Mouse (Mus musculus) hindbrain, embryonic 11.5 days (tissue): ENCODE measurements around the gene Pkd1l3. TPM values are rescaled to one million over a fixed set of nuclear protein-coding genes. Genes with fewer than 3 reads are reported as not detected.
A peak's percentile ranks its signal among the peaks of the same experiment; 100 is the strongest.

Experiments used
- ATAC-seq: fragments of 200-750 bp; cut with Nextera tagmentation; 2 replicates; pipeline ENCODE4 v1.8.0; 2017; ENCODE audit warnings: mild to moderate bottlenecking, moderate TSS enrichment, moderate library complexity; ENCODE audit not compliant: low FRiP score
- DNase-seq: peaks from one replicate; pipeline ENCODE4 v3.0.0-alpha.2; 2015; ENCODE audit warnings: low spot score
- H3K27ac ChIP-seq: fragments of 300-500 bp; sonication (generic); 2 replicates; pipeline ENCODE4 v1.5.1; 2014; ENCODE audit warnings: mild to moderate bottlenecking, low read depth, low read length
- H3K27me3 ChIP-seq: fragments of 300-500 bp; sonication (generic); 2 replicates; pipeline ENCODE4 v1.6.1; 2014; ENCODE audit warnings: mild to moderate bottlenecking, low read length, moderate library complexity, mixed read lengths; ENCODE audit not compliant: control insufficient read depth, insufficient read depth
- H3K36me3 ChIP-seq: fragments of 300-500 bp; sonication (generic); 2 replicates; pipeline ENCODE4 v1.6.1; 2014; ENCODE audit warnings: mild to moderate bottlenecking, low read length, moderate library complexity, mixed read lengths; ENCODE audit not compliant: control insufficient read depth, insufficient read depth
- H3K4me1 ChIP-seq: fragments of 300-500 bp; sonication (generic); replicated peaks from 2 replicates; pipeline ENCODE4 v1.6.1; 2014; ENCODE audit warnings: low read length, mixed read lengths; ENCODE audit not compliant: control insufficient read depth, insufficient read depth
- H3K4me2 ChIP-seq: fragments of 300-500 bp; sonication (generic); replicated peaks from 2 replicates; pipeline ENCODE4 v1.6.1; 2014; ENCODE audit warnings: mild to moderate bottlenecking, low read depth, low read length
- H3K4me3 ChIP-seq: fragments of 300-500 bp; sonication (generic); 2 replicates; pipeline ENCODE4 v1.5.1; 2014; ENCODE audit warnings: low read depth, low read length
- H3K9ac ChIP-seq: fragments of 300-500 bp; sonication (generic); 2 replicates; pipeline ENCODE4 v1.6.1; 2014; ENCODE audit warnings: low read depth, low read length
- H3K9me3 ChIP-seq: fragments of 300-500 bp; sonication (generic); 2 replicates; pipeline ENCODE4 v1.6.1; 2016; ENCODE audit warnings: low read length; ENCODE audit not compliant: control insufficient read depth
- WGBS: fragments of 180-500 bp; shearing (Covaris S2); extraction: QIAGEN DNeasy Blood & Tissue Kit; methylation state at CpG from one replicate; pipeline ENCODE4 v1.1.7; 2014; 5-methylcytosine and 5-hydroxymethylcytosine counted together
- polyA plus RNA-seq: library from polyadenylated mRNA; unstranded; fragments of >200 nt; fragmentation: Nextera tagmentation; extraction: Ambion mirVana; gene quantifications from 2 replicates; pipeline ENCODE4 v1.2.1, GENCODE M21; 2014

Gene Pkd1l3
- polyA plus RNA-seq, result 0.27 and 0.69 TPM in 2 replicates

DNA sequence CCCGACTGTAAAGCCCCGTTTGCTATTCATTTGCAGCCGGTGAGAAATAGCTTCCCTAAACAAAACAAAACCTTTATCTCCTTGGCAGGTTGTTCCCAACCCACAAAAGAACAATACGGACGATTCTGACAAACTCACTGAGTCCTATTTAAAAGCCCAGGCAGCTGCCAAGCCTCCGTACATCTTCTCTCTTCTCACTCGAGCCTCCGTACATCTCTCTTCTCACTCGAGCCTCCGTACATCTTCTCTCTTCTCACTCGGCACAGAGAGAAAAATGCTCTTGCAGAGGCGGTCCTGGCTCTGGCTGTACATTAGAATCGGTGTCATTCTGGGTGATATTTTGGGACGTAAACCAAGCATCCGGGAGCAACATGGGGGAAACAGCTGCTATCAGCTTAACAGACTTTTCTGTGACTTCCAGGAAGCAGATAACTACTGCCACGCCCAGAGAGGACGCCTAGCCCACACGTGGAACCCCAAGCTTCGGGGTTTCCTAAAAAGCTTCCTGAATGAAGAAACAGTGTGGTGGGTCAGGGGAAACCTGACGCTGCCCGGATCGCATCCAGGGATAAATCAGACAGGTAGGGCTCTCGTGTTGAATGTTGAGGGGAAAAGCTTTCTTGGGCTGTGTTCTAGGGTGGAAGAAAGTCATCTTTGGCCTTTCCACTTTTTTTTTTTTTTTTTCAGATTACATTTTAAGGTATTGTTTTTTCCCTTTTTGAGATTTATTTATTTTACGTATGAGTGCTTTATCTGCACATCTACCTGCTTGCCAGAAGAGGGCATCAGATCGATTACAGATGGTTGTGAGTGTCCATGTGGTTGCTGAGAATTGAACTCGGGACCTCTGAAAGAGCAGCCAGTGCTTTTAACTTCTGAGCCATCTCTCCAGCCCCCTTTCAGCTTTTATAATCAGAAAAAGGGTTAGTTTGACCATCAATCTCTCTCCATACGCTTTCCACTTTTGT, at the start of gene Pkd1l3:
Gene Pkd1l3 (plus strand): TSS at position 275 of the 968 bp plus-strand sequence.
- Histone ChIP-seq H3K4me2 (no peak within 1 kb of the TSS), H3K27ac (no peak within 1 kb of the TSS), H3K4me3 (no peak within 1 kb of the TSS), H3K4me1 (no peaks in the 10 kb centered on the region), H3K9ac (no peak within 1 kb of the TSS), H3K36me3 (no peaks in the 10 kb centered on the region), H3K27me3 (no peaks in the 10 kb centered on the region), H3K9me3 (no peaks in the 10 kb centered on the region)
- WGBS, result 59% methylated on average over 27 of the region's 27 CpGs
- ATAC-seq (no peak), DNase-seq (no peak)

DNA sequence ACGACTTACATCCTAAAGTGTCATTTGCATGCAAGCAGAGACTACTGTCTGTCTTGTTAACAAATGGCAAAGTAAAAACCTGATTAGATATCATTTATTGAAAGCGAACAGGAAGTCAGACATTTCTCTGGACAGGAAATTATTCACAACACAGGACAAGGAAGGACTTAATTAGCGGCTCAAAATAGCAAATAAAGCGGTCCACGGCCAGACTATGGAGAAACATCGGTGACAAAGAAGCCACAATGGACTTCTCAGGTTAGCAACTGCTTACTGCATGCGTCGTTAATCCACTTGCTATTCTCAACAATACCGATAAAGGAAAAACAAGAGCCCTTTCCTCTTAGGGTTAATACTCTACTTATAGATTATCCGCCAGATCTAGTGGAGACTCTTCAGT, 49.6 kb upstream of the Pkd1l3 start:
- WGBS, result 8% methylated on average over 10 of the region's 10 CpGs

DNA sequence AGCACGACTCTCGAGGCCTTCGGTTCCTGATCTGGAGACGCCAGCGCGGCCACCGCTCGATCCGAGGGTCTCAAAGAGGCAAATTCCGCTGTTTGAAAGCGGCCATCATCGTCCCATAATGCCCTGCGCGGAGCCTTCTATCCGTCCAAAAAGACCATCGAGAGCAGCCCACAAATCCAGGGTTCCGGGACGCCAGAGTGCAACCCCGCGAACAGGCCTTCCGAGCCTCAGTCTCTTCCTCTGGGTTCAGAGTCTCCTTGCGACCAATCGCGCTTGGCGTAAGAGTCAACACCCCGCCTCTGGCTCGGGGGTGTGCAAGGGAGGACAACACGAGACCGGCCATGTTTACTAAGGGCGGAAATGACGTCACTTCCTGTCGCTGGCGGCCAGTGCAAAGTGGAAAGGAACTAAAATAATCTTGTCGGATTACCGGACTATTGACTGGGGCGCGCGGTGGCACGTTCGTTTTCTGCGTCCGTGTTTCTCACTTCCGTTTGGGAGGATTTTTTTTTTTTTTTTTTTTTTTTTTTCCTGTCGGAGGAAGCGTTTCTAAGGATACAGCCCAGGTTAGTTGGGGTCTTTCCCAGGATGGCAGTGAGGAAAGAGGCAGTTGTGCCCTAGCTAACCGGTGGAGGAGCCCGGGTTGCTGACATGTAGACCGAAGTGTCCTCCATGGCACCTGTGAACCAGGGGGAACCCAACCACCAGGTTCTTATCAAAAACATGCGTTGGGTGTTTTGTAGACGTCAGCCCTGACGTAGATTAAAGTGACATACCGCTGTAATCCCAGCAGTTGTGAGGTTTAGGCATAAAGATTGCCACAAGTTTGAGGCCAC, 48.6 kb upstream of the Pkd1l3 start, which contains the start of the genes Dhx38 and Txnl4b:
Gene Dhx38 (minus strand): TSS at position 364 of the 836 bp plus-strand sequence.
Gene Txnl4b (plus strand): TSS at position 395 of the 836 bp plus-strand sequence.
- ATAC-seq, result peak; percentile 99
- Histone ChIP-seq H3K9me3 (no peaks in the 10 kb centered on the region), H3K27me3 (no peaks in the 10 kb centered on the region), H3K27ac (peak within 1 kb of the TSS; percentile 85), H3K4me2 (peak within 1 kb of the TSS; percentile 55), H3K9ac (peak within 1 kb of the TSS; percentile 96), H3K4me1 (no peaks in the 10 kb centered on the region), H3K4me3 (peak within 1 kb of the TSS; percentile 92), H3K36me3 (peaks cover 2% of the 10 kb centered on the region; the same call in 1 of the 2 replicates)
- DNase-seq, result peak; percentile 99
- WGBS, result under 1% methylated on average over 52 of the region's 52 CpGs

More for the DNA sequence above, 49.6 kb upstream of the Pkd1l3 start:
- Histone ChIP-seq H3K4me3 (peak overlapping the region; percentile 92), H3K4me1 (no peaks in the 10 kb centered on the region), H3K4me2 (peak overlapping the region; percentile 46), H3K27ac (peak overlapping the region; percentile 85), H3K36me3 (peaks cover 6% of the 10 kb centered on the region; the same call in 1 of the 2 replicates), H3K9ac (peak overlapping the region; percentile 96), H3K27me3 (no peaks in the 10 kb centered on the region), H3K9me3 (no peaks in the 10 kb centered on the region)
- no peak for DNase-seq
- ATAC-seq, result no peak

DNA sequence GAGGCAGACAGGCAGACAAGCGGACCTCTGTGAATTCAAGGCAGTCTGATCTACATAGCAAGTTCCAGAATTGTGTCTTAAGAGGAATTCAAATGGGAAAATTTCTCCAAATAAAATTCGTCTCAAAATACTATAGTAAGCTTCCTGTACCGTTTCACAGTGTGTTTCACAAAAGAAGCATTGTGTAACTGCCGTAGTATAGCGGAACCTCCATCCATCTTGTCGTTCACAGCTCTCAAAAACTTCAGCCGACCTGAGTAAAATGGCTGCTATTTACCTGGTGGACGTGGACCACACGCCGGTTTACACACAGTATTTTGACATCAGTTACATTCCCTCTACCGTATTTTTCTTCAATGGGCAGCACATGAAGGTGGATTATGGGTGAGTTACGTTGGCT, 43.2 kb upstream of the Pkd1l3 start:
- H3K4me2 ChIP-seq, result no peak overlapping the region
- H3K4me3 ChIP-seq, result no peak overlapping the region
- H3K36me3 ChIP-seq, result no peaks in the 10 kb centered on the region
- H3K9ac ChIP-seq, result no peak overlapping the region
- no peak for DNase-seq
- no peaks in the 10 kb centered on the region for H3K27me3 ChIP-seq
- WGBS, result 93% methylated on average over 12 of the region's 12 CpGs
- ATAC-seq, result no peak
- no peaks in the 10 kb centered on the region for H3K4me1 ChIP-seq
- H3K27ac ChIP-seq, result no peak overlapping the region
- no peaks in the 10 kb centered on the region for H3K9me3 ChIP-seq

DNA sequence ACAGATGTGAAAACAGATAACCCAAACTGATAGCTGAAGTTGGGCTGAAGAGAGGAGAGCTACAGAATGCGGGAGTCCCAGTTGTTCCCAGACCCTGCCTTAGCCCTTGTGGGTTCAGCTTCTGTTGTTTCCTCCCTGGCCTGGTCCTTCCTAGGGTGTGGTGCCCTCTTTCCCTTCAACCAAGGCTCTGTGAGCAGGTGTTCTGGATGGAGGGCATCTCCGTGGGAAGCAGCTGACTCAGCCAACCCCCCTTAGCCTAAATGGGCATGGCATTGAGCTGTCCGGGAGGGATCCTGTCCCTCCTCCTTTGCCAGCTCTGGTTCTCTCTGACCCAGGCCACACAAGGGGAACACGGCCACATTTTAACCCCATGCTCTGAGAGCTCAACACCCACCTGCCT, 38.0 kb upstream of the Pkd1l3 start:
- DNase-seq (no peak), ATAC-seq (no peak)
- Histone ChIP-seq H3K4me3 (no peak overlapping the region), H3K36me3 (no peaks in the 10 kb centered on the region), H3K9ac (no peak overlapping the region), H3K27me3 (no peaks in the 10 kb centered on the region), H3K27ac (no peak overlapping the region), H3K4me2 (no peak overlapping the region), H3K4me1 (no peaks in the 10 kb centered on the region), H3K9me3 (no peaks in the 10 kb centered on the region)
- 76% methylated on average over 4 of the region's 4 CpGs for WGBS

DNA sequence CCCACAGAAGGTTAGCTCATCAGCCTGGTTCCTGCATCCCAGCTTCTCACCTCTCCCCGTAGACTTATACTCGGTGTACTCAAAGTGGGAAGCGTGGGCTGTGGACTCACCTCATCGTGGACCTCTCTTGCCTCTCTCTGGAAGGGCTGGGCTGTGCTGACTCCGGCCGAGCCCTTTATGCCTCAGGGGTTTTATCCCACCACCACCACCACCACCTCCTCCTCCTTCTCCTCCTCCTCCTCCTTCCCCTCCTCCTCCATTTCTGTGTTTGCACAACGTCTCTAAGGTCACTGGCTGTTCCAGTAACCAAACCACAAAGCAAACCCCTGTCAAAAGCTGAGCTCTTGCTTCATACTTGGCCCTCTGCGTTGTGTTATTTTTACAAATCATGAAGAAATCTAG, 35.4 kb upstream of the Pkd1l3 start, which contains the start of gene Hp:
Gene Hp (minus strand): TSS at position 273 of the 402 bp plus-strand sequence.
- Histone ChIP-seq H3K9me3 (no peaks in the 10 kb centered on the region), H3K27ac (no peak within 1 kb of the TSS), H3K4me2 (no peak within 1 kb of the TSS), H3K27me3 (no peaks in the 10 kb centered on the region), H3K4me3 (no peak within 1 kb of the TSS), H3K36me3 (no peaks in the 10 kb centered on the region), H3K9ac (no peak within 1 kb of the TSS), H3K4me1 (no peaks in the 10 kb centered on the region)
- no peak for DNase-seq
- ATAC-seq, result no peak
- WGBS, result 76% methylated on average over 8 of the region's 8 CpGs

DNA sequence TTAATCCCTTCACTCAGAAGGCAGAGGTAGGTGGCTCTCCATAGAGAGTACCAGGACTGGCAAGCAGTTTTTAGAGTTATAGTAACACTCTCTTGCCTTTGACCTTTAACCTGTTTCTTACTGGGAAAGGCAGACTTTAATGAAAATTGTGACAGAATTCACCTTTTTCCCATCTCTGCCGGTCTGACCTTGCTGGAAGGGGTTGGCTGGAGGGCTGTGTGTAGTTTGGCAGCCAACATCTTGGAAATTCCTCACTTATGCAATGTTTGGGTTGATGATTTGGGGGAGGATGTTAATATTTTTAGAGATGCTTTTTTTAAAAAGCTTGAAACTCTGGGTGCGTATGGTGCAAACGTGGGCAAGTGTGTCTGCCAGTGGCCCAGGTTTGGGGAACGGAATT, 30.0 kb upstream of the Pkd1l3 start:
- Histone ChIP-seq H3K4me1 (no peaks in the 10 kb centered on the region), H3K27me3 (no peaks in the 10 kb centered on the region), H3K9me3 (no peaks in the 10 kb centered on the region), H3K27ac (no peak overlapping the region), H3K4me3 (no peak overlapping the region), H3K4me2 (no peak overlapping the region), H3K9ac (no peak overlapping the region), H3K36me3 (no peaks in the 10 kb centered on the region)
- ATAC-seq (no peak), DNase-seq (no peak)
- 85% methylated on average over 4 of the region's 4 CpGs for whole genome bisulfite sequencing

DNA sequence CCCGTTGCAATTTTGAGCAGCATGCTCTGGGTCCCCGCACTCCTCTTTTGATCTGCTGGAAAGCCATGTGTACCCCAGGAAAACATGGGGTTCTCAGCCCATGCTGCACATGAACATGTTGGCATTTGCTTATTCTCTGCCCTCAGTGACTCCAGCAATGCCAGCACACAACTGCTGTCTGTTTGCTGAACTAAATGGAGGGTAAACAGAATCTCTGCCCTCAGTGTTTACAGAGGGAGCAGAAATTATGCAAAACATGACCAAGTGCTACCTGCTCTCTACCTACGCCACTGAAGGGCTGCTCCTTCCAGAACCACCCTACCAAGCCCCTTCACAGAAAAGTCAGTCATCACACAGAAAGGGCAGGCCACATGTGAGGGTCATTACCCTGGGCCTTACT, 29.5 kb upstream of the Pkd1l3 start:
- ATAC-seq (no peak), DNase-seq (no peak)
- Histone ChIP-seq H3K27me3 (no peaks in the 10 kb centered on the region), H3K4me2 (no peak overlapping the region), H3K4me1 (no peaks in the 10 kb centered on the region), H3K9ac (no peak overlapping the region), H3K36me3 (no peaks in the 10 kb centered on the region), H3K27ac (no peak overlapping the region), H3K4me3 (no peak overlapping the region), H3K9me3 (no peaks in the 10 kb centered on the region)
- 90% methylated on average over 3 of the region's 3 CpGs for WGBS
